Mouse (Mus musculus) heart, adult 2 months (tissue): ENCODE measurements around the gene Manba.

Source experiments
- CTCF ChIP-seq: fragments of 200-600 bp; IDR thresholded peaks from 2 replicates; pipeline ENCODE4 v1.8.1; 2022; ENCODE audit warnings: antibody characterized with exemption, mild to moderate bottlenecking, moderate library complexity
- EP300 ChIP-seq: fragments of 200-500 bp; IDR thresholded peaks from 2 replicates; pipeline ENCODE4 v1.6.1; 2011; ENCODE audit warnings: low read depth, low read length, control low read depth; ENCODE audit not compliant: insufficient read depth

GRCm38 (mm10) chr3:135498891-135499290 lies 13.5 kb downstream of the Manba start:
- TF ChIP-seq CTCF: no peak
- TF ChIP-seq EP300: no peak
